Mouse (Mus musculus): ENCODE measurements around the gene Mast4. TPM values are rescaled to one million over a fixed set of nuclear protein-coding genes. Genes with fewer than 3 reads are reported as not detected.

Mast4 gene
- polyA plus RNA-seq, 1 experiment from 2014 or later: 19.5 TPM

DNA sequence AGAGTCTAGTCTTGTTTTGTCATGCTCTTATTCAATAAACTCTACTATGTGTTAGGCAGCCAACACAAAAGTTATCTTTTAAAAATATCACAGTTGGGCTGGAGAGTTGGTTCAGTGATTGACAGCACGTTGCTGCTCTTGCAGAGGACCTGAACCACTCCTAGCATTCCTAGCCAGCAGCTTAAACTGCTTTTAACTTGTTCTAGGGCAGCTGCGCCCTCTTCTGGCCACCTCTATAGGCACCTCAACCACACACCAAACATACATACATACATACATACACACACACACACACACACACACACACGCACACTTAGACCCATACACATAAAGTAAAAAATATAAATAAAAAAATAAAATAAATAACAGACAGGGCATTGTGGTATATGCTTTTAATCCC lies 262.5 kb downstream of the Mast4 start:
- Histone ChIP-seq H3K4me2 (ENCODE audit: low read depth) (no peak overlapping the region), H3K36me3 (ENCODE audit: control insufficient read depth, insufficient read depth, low read length) (no peaks in the 10 kb centered on the region), H3K27me3 (ENCODE audit: control insufficient read depth, insufficient read depth, low read length) (no peaks in the 10 kb centered on the region), H3K9ac (ENCODE audit: low read length) (no peak overlapping the region), H3K27ac (ENCODE audit: low read depth, low read length) (no peak overlapping the region), H3K4me1 (ENCODE audit: control insufficient read depth, insufficient read depth, low read length) (no peaks in the 10 kb centered on the region), H3K4me3 (ENCODE audit: low read depth, low read length) (no peak overlapping the region), H3K9me3 (ENCODE audit: control insufficient read depth, low read length) (no peaks in the 10 kb centered on the region)
- WGBS: 78% methylated on average over 3 of the region's 3 CpGs
- DNase-seq (ENCODE audit: low spot score) (no peak), ATAC-seq (ENCODE audit: insufficient read depth, low FRiP score, low TSS enrichment) (no peak)

DNA sequence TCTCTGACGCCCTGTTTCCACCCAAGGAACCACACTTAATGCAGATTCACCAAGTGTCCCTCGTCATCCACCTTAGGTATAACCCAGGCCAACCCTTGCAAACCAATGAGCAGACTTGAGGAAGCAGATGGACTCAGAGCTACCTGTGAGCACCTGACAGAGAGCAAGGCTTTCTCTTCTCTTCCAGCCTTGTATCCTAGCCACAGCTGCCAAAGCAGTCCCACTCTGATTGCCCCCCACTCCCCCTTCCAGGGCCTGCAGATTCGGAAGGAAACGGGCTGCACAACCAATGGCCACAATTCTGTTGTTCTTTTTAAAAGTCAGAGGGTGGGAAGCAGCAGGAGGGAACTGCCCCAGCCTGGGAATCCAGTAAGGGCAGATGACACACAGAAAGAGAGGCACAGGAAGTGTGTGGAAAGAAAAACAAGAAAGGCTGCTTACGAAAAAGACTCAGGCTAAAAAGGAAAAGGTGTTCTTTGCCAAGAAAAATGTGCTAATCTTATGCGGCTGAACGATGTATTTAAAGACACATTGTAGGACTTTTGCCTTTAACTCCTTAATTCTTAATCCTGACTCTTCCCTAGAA lies 266.6 kb downstream of the Mast4 start:
- Histone ChIP-seq H3K27ac (ENCODE audit: low read depth, low read length) (no peak overlapping the region), H3K4me2 (ENCODE audit: low read depth) (no peak overlapping the region), H3K4me3 (ENCODE audit: low read depth, low read length) (no peak overlapping the region), H3K36me3 (ENCODE audit: control insufficient read depth, insufficient read depth, low read length) (no peaks in the 10 kb centered on the region), H3K27me3 (ENCODE audit: control insufficient read depth, insufficient read depth, low read length) (no peaks in the 10 kb centered on the region), H3K4me1 (ENCODE audit: control insufficient read depth, insufficient read depth, low read length) (no peaks in the 10 kb centered on the region), H3K9ac (ENCODE audit: low read length) (no peak overlapping the region; the same call in 1 of the 2 replicates), H3K9me3 (ENCODE audit: control insufficient read depth, low read length) (no peaks in the 10 kb centered on the region)
- DNase-seq (ENCODE audit: low spot score): no peak
- WGBS: 40% methylated on average over 7 of the region's 7 CpGs
- ATAC-seq (ENCODE audit: insufficient read depth, low FRiP score, low TSS enrichment): no peak

DNA sequence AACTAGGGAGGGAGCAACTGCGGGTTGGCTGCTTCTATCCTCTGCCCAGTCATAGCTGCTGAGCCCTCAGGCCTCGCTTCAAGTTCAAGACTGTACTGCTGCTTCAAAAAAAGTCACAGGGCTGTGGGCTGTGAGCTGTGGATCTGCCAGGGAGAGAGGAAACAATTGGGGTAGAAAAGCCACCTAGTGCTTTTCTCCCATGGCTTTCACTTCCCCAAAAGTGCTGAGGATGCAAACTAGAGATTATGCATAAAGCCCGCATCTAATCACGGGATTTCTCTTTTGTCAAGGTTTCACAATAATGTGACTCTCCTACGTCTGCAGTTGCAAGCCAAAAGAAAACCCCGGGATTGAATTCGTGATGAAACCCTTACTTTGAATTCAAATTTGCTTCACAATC lies 268.9 kb downstream of the Mast4 start:
- no peaks in the 10 kb centered on the region for H3K27me3 ChIP-seq (ENCODE audit: control insufficient read depth, insufficient read depth, low read length)
- ATAC-seq (ENCODE audit: insufficient read depth, low FRiP score, low TSS enrichment): no peak
- H3K9ac ChIP-seq (ENCODE audit: low read length): no peak overlapping the region
- H3K4me1 ChIP-seq (ENCODE audit: control insufficient read depth, insufficient read depth, low read length): no peaks in the 10 kb centered on the region
- no peak overlapping the region for H3K27ac ChIP-seq (ENCODE audit: low read depth, low read length)
- DNase-seq (ENCODE audit: low spot score): no peak
- no peak overlapping the region for H3K4me2 ChIP-seq (ENCODE audit: low read depth)
- H3K4me3 ChIP-seq (ENCODE audit: low read depth, low read length): no peak overlapping the region
- H3K9me3 ChIP-seq (ENCODE audit: control insufficient read depth, low read length): no peaks in the 10 kb centered on the region
- WGBS: 69% methylated on average over 7 of the region's 7 CpGs
- H3K36me3 ChIP-seq (ENCODE audit: control insufficient read depth, insufficient read depth, low read length): no peaks in the 10 kb centered on the region

DNA sequence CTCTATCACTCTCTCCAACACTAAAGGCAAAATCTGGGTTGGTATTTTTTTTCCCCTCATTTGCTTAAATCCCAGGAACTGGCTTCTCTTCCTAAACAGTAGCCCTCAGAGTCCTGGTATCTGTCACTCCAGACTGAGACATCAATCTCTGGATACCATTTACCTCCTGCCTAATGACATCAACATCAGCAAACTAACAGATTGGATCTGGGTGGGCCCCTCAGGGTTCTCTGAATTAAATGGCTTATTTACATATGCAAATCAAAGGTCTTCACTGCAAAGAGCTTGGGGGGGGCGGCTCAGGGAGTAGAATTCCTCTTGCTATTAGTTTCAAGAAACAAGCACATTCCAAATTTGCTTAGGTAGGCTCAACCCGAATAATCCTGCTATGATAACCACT lies 272.6 kb downstream of the Mast4 start:
- 77% methylated on average over 2 of the region's 2 CpGs for whole genome bisulfite sequencing
- no peak for ATAC-seq (ENCODE audit: insufficient read depth, low FRiP score, low TSS enrichment)
- no peak for DNase-seq (ENCODE audit: low spot score)

DNA sequence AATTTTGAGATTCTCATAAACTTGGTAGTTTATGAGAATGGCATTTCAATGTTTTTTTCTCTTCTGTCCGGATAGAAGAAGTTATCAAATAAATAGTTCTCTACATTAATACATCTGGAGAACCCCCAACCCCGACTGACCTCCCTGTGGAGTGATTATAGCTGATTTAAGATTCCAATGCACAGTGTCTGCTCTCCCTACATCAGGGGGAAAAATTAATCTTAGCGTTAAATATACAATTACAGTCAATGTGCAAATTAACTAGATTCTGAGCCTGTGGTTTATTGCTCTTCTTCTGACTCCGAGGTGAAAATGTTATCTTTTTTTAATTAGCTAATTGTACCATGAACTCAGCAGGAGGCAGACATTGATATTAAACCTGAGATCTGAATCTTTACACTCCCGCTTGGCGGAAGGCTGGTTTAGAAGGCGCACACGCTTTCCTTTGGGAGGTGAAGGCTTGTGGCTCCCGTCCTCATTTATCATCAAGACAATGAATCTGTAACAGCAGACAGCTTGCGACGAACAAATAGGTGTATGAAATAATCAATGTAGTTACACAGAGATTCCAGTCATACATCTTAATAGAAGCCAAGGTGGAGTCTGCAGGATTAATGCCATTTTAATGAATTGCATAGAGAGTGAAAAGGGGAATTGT lies 274.2 kb downstream of the Mast4 start:
- Histone ChIP-seq H3K27me3 (ENCODE audit: control insufficient read depth, insufficient read depth, low read length) (no peaks in the 10 kb centered on the region), H3K9me3 (ENCODE audit: control insufficient read depth, low read length) (no peaks in the 10 kb centered on the region), H3K27ac (ENCODE audit: low read depth, low read length) (no peak overlapping the region), H3K9ac (ENCODE audit: low read length) (no peak overlapping the region), H3K4me2 (ENCODE audit: low read depth) (no peak overlapping the region), H3K4me1 (ENCODE audit: control insufficient read depth, insufficient read depth, low read length) (no peaks in the 10 kb centered on the region), H3K4me3 (ENCODE audit: low read depth, low read length) (no peak overlapping the region), H3K36me3 (ENCODE audit: control insufficient read depth, insufficient read depth, low read length) (no peaks in the 10 kb centered on the region)
- 70% methylated on average over 11 of the region's 11 CpGs for WGBS
- ATAC-seq (ENCODE audit: insufficient read depth, low FRiP score, low TSS enrichment) (no peak), DNase-seq (ENCODE audit: low spot score) (peak; percentile 30)

More for the DNA sequence above, 272.6 kb downstream of the Mast4 start:
- Histone ChIP-seq H3K36me3 (ENCODE audit: control insufficient read depth, insufficient read depth, low read length) (no peaks in the 10 kb centered on the region), H3K27ac (ENCODE audit: low read depth, low read length) (no peak overlapping the region), H3K27me3 (ENCODE audit: control insufficient read depth, insufficient read depth, low read length) (no peaks in the 10 kb centered on the region), H3K9me3 (ENCODE audit: control insufficient read depth, low read length) (no peaks in the 10 kb centered on the region), H3K4me2 (ENCODE audit: low read depth) (no peak overlapping the region), H3K4me1 (ENCODE audit: control insufficient read depth, insufficient read depth, low read length) (no peaks in the 10 kb centered on the region), H3K9ac (ENCODE audit: low read length) (no peak overlapping the region), H3K4me3 (ENCODE audit: low read depth, low read length) (no peak overlapping the region)

DNA sequence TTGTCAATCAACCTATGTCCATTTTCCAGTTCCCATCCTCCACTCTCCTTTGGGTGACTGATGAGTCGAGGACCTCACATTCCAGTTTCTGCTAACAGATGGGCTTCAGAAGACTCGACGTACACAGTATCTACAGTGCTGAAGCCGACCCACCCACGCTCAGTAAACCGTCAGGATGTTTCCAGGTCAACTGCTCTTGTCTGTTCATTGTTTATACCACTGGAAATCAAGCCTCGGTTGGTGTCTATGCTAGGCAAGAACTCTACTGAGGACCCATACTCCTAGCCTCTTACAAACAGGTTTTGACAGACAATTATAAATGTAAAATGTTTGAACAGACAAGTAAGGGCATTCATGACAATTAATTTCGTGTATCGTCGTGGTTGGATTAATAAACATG lies 277.8 kb downstream of the Mast4 start:
- 89% methylated on average over 10 of the region's 10 CpGs for WGBS
- ATAC-seq (ENCODE audit: insufficient read depth, low FRiP score, low TSS enrichment) (no peak), DNase-seq (ENCODE audit: low spot score) (no peak)
- Histone ChIP-seq H3K9me3 (ENCODE audit: control insufficient read depth, low read length) (no peaks in the 10 kb centered on the region), H3K9ac (ENCODE audit: low read length) (no peak overlapping the region), H3K27ac (ENCODE audit: low read depth, low read length) (no peak overlapping the region), H3K36me3 (ENCODE audit: control insufficient read depth, insufficient read depth, low read length) (no peaks in the 10 kb centered on the region), H3K4me2 (ENCODE audit: low read depth) (no peak overlapping the region), H3K27me3 (ENCODE audit: control insufficient read depth, insufficient read depth, low read length) (no peaks in the 10 kb centered on the region), H3K4me1 (ENCODE audit: control insufficient read depth, insufficient read depth, low read length) (no peaks in the 10 kb centered on the region), H3K4me3 (ENCODE audit: low read depth, low read length) (no peak overlapping the region)

DNA sequence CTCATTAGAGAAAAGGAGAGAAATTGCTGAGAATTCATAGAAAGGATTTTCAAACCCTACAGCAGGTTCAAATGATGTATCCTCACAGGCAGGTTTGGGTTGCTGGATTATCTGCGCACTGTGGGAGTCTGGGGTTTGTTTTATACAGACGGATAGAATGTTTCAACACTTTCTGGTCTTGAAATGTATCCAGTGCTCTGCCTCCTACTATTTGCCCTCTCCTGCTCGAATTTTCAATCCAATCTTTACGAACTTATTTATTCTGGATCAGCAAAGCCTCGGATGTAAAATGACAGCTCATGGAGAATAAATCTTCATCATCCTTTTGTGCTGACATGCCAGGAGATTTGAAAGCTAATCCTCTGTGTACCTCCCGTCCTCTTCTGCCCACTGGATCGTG lies 281.6 kb downstream of the Mast4 start:
- DNase-seq (ENCODE audit: low spot score) (no peak), ATAC-seq (ENCODE audit: insufficient read depth, low FRiP score, low TSS enrichment) (no peak)
- Histone ChIP-seq H3K4me1 (ENCODE audit: control insufficient read depth, insufficient read depth, low read length) (no peaks in the 10 kb centered on the region), H3K9ac (ENCODE audit: low read length) (no peak overlapping the region), H3K27me3 (ENCODE audit: control insufficient read depth, insufficient read depth, low read length) (no peaks in the 10 kb centered on the region), H3K36me3 (ENCODE audit: control insufficient read depth, insufficient read depth, low read length) (no peaks in the 10 kb centered on the region), H3K4me2 (ENCODE audit: low read depth) (no peak overlapping the region), H3K9me3 (ENCODE audit: control insufficient read depth, low read length) (no peaks in the 10 kb centered on the region), H3K27ac (ENCODE audit: low read depth, low read length) (no peak overlapping the region), H3K4me3 (ENCODE audit: low read depth, low read length) (no peak overlapping the region)
- whole genome bisulfite sequencing: 65% methylated on average over 7 of the region's 7 CpGs

DNA sequence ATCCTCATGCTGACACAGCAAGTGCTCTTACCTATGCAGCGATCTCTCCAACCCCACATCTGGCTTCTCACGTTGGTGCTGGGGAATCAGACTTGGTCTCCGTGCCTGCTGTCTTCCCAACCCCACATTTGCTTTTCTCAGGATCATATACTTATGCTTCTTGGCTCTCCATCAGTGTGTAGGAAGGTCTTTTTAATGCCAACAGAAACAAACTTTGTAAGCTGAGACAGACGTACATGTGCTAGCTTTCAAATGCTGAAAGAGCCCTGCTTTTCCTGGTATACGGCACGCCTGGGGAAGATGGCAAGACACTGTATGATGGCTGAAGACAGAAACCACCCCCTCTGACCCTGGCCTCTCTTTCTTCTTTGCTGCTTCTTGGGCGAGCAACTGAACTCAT lies 285.3 kb downstream of the Mast4 start:
- H3K9ac ChIP-seq (ENCODE audit: low read length): no peak overlapping the region
- WGBS: 86% methylated on average over 7 of the region's 7 CpGs
- no peaks in the 10 kb centered on the region for H3K9me3 ChIP-seq (ENCODE audit: control insufficient read depth, low read length)
- H3K36me3 ChIP-seq (ENCODE audit: control insufficient read depth, insufficient read depth, low read length): no peaks in the 10 kb centered on the region
- H3K4me2 ChIP-seq (ENCODE audit: low read depth): no peak overlapping the region
- no peaks in the 10 kb centered on the region for H3K27me3 ChIP-seq (ENCODE audit: control insufficient read depth, insufficient read depth, low read length)
- H3K4me1 ChIP-seq (ENCODE audit: control insufficient read depth, insufficient read depth, low read length): no peaks in the 10 kb centered on the region
- DNase-seq (ENCODE audit: low spot score) (no peak), ATAC-seq (ENCODE audit: insufficient read depth, low FRiP score, low TSS enrichment) (no peak)
- H3K27ac ChIP-seq (ENCODE audit: low read depth, low read length): no peak overlapping the region
- no peak overlapping the region for H3K4me3 ChIP-seq (ENCODE audit: low read depth, low read length)

DNA sequence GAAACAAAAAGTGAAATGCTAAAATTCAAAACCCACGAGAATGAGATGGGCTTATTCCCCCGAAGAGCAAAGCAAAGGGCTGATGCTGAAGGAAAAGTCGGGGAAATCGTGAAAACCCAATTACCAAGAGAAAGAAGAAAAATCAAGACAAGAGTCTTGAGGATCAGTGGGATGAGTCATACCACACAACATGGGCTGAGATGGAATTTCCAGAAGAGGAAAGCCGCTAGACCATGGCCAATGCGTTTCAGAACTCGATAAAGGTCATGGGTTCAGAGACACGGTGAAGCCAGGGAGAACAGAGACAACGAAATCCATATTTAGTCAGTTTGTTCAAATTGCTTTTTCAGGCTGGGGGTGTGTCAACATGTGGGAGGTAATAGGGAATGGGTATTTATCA lies 290.6 kb downstream of the Mast4 start:
- Histone ChIP-seq H3K27ac (ENCODE audit: low read depth, low read length) (no peak overlapping the region), H3K4me3 (ENCODE audit: low read depth, low read length) (no peak overlapping the region), H3K36me3 (ENCODE audit: control insufficient read depth, insufficient read depth, low read length) (no peaks in the 10 kb centered on the region), H3K9me3 (ENCODE audit: control insufficient read depth, low read length) (no peaks in the 10 kb centered on the region), H3K4me2 (ENCODE audit: low read depth) (no peak overlapping the region), H3K27me3 (ENCODE audit: control insufficient read depth, insufficient read depth, low read length) (no peaks in the 10 kb centered on the region), H3K9ac (ENCODE audit: low read length) (no peak overlapping the region), H3K4me1 (ENCODE audit: control insufficient read depth, insufficient read depth, low read length) (no peaks in the 10 kb centered on the region)
- no peak for DNase-seq (ENCODE audit: low spot score)
- ATAC-seq (ENCODE audit: insufficient read depth, low FRiP score, low TSS enrichment): no peak
- WGBS: 91% methylated on average over 9 of the region's 9 CpGs
